Mouse (Mus musculus) liver, adult 2 months (tissue): ENCODE data around the gene Eva1c.

ENCODE experiments used
- CTCF ChIP-seq: fragments of 200-500 bp; IDR thresholded peaks from 2 replicates; pipeline ENCODE4 v1.5.1; 2011; ENCODE audit warnings: low read depth, low read length, control low read depth
- POLR2A ChIP-seq: fragments of 200-500 bp; IDR thresholded peaks from 2 replicates; pipeline ENCODE4 v1.6.1; 2011; ENCODE audit warnings: low read length, control low read depth; ENCODE audit not compliant: insufficient read depth; ENCODE audit errors: extremely low read depth

GRCm38 (mm10) chr16:90798848-90799247 lies 27.7 kb upstream of the Eva1c start:
- TF ChIP-seq POLR2A (no peak), CTCF (no peak)
